Mouse (Mus musculus) embryonic facial prominence, embryonic 14.5 days (tissue): ENCODE measurements at regions not wholly inside any gene's neighbourhood (a gene's known extent, or its start where the extent isn't known, plus 50 kb on each side); places are given as distances from the start of the nearest gene placed in this dataset.

Experiments used
- ATAC-seq: fragments of 200-750 bp; cut with Nextera tagmentation; 2 replicates; pipeline ENCODE4 v1.8.0; 2017; ENCODE audit warnings: low read depth, moderate number of reproducible peaks, moderate TSS enrichment
- DNase-seq: peaks from one replicate; pipeline ENCODE4 v3.0.0-alpha.2; 2015; ENCODE audit warnings: low spot score
- H3K27ac ChIP-seq: fragments of 300-500 bp; sonication (generic); replicated peaks from 2 replicates; pipeline ENCODE4 v1.5.1; 2014; ENCODE audit warnings: low read depth, mild to moderate bottlenecking, low read length, moderate library complexity
- H3K27me3 ChIP-seq: fragments of 300-500 bp; sonication (generic); replicated peaks from 2 replicates; pipeline ENCODE4 v1.6.1; 2014; ENCODE audit warnings: low read length; ENCODE audit not compliant: control insufficient read depth, insufficient read depth
- H3K36me3 ChIP-seq: fragments of 300-500 bp; sonication (generic); 2 replicates; pipeline ENCODE4 v1.6.1; 2014; ENCODE audit warnings: low read length, mixed read lengths; ENCODE audit not compliant: control insufficient read depth, insufficient read depth
- H3K4me1 ChIP-seq: fragments of 300-500 bp; sonication (generic); 2 replicates; pipeline ENCODE4 v1.6.1; 2014; ENCODE audit warnings: antibody characterized with exemption, low read length; ENCODE audit not compliant: control insufficient read depth, insufficient read depth
- H3K4me2 ChIP-seq: fragments of 300-500 bp; sonication (generic); 2 replicates; pipeline ENCODE4 v1.6.1; 2014; ENCODE audit warnings: low read depth, mild to moderate bottlenecking, low read length, moderate library complexity, mixed read lengths
- H3K4me3 ChIP-seq: fragments of 300-500 bp; sonication (generic); 2 replicates; pipeline ENCODE4 v1.5.1; 2014; ENCODE audit warnings: low read depth, mild to moderate bottlenecking, low read length
- H3K9ac ChIP-seq: fragments of 300-500 bp; sonication (generic); 2 replicates; pipeline ENCODE4 v1.6.1; 2014; ENCODE audit warnings: low read depth, mild to moderate bottlenecking, low read length, moderate library complexity, mixed read lengths
- H3K9me3 ChIP-seq: fragments of 300-500 bp; sonication (generic); 2 replicates; pipeline ENCODE4 v1.6.1; 2016; ENCODE audit warnings: low read length; ENCODE audit not compliant: control insufficient read depth
- WGBS: fragments of 180-500 bp; shearing (Covaris S2); extraction: QIAGEN DNeasy Blood & Tissue Kit; methylation state at CpG from one replicate; pipeline ENCODE4 v1.1.7; 2014; 5-methylcytosine and 5-hydroxymethylcytosine counted together

DNA sequence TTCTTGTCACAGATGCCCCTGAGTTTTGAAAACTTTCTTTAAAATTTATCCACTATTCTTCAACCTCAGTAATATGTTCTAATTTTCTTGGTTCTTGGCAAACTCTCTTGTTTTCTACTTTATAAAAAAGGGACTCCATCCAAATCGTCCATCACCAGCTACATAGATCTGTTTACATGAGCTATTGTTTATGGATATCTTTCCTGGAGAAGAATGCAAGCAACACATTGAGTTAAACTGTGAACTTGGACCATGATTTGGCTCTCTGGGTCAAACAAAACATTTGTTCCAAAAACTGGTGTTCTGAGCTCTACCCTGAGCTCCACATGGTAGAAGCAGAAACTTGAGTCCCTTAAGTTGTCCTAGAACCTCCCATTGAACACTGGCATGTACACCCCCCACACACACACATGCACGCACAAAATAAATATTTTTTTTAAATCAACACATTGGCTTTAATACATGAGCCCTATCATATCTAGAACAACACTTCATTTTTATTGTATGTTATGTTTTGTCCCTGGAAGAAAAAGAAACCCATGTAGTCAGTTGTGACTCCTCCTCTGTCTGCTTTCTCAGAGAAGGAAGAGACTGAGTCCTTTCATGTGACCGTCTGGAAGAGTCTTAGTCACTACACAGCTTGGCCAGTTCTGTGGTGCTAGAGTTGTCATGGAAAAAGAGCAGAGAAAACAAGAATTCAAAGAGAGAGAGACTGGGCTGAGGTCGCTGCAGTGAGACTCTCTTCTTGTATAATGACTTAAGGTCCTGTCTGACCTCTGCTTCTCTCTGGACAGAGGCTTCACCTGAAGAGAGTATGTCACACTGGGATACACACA lies 379.4 kb downstream of the Ankrd50 start:
- H3K27ac ChIP-seq: no peak overlapping the region
- no peak overlapping the region for H3K4me3 ChIP-seq
- no peaks in the 10 kb centered on the region for H3K27me3 ChIP-seq
- no peaks in the 10 kb centered on the region for H3K36me3 ChIP-seq
- DNase-seq: no peak
- H3K4me1 ChIP-seq: no peaks in the 10 kb centered on the region
- no peak for ATAC-seq
- WGBS: 80% methylated on average over 4 of the region's 4 CpGs
- no peaks in the 10 kb centered on the region for H3K9me3 ChIP-seq
- H3K4me2 ChIP-seq: no peak overlapping the region
- no peak overlapping the region for H3K9ac ChIP-seq

DNA sequence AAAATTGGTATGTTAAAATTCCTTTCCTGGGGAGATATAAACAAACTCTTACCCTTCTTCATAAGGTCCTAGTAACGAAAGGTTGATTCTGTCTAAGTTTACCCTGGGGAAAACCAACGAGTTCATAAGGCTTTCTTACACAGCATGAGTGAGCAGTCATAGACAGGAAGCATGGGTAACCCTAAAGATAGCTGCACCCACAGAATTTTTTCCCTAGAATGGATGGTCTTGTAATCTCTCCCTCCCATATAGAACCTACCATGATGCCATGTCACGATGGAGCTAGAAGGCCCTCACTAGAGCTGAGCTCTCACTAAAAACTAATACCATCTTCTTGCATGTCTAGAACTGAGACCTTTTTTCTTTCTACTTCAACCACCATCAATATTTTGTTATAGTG lies 380.1 kb upstream of the Gm5148 start:
- no peak overlapping the region for H3K9ac ChIP-seq
- no peak for ATAC-seq
- 84% methylated on average over 3 of the region's 3 CpGs for WGBS
- no peaks in the 10 kb centered on the region for H3K4me1 ChIP-seq
- H3K27ac ChIP-seq: no peak overlapping the region
- H3K4me2 ChIP-seq: no peak overlapping the region
- H3K36me3 ChIP-seq: no peaks in the 10 kb centered on the region
- no peaks in the 10 kb centered on the region for H3K27me3 ChIP-seq
- H3K9me3 ChIP-seq: no peaks in the 10 kb centered on the region
- DNase-seq: no peak
- no peak overlapping the region for H3K4me3 ChIP-seq

DNA sequence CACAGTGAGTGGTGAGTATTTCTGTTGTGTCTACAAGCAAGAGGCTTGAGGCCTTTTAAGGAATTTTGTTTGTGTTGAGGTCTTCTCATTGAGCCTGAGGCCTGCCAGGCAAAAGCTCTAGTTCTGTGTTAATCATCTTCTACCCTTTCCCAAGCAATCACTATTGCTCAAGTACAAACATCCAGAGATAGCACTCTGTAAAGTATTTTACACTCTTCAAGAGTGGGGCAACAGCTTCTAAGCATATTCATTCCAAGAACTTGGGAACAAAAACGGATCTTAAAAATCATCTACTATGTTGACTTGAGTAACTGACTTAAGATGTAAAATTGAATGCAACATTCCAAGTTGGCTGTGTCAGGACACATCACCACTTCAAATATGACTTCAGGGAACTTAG lies 378.7 kb upstream of the Gm5148 start:
- Histone ChIP-seq H3K4me2 (no peak overlapping the region), H3K4me3 (no peak overlapping the region), H3K36me3 (no peaks in the 10 kb centered on the region), H3K27ac (no peak overlapping the region), H3K27me3 (no peaks in the 10 kb centered on the region), H3K4me1 (no peaks in the 10 kb centered on the region), H3K9me3 (no peaks in the 10 kb centered on the region), H3K9ac (no peak overlapping the region)
- WGBS: 85% methylated on average over 1 of the region's 1 CpGs
- ATAC-seq (no peak), DNase-seq (no peak)

DNA sequence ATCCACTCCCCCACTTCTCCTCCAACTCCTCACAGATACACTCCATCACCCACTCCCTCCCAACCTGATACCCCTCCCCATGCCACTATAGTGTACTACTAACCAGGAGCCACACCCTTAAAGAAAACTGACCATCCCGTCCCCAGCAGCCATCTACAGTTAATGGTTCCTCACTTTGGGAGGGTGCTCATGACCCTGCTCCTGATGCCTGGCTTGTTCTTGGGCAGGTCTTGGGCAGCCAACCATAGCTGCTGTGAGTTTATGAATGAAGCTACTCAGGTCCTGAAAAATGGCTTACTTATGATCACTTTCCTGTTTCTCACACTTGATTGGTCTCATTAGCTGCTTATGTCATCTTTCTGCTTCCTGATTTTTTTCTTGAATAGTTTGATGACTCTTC lies 377.9 kb upstream of the Gm5148 start:
- Histone ChIP-seq H3K4me3 (no peak overlapping the region), H3K9ac (no peak overlapping the region), H3K36me3 (no peaks in the 10 kb centered on the region), H3K27me3 (no peaks in the 10 kb centered on the region), H3K9me3 (no peaks in the 10 kb centered on the region), H3K27ac (no peak overlapping the region), H3K4me2 (no peak overlapping the region), H3K4me1 (no peaks in the 10 kb centered on the region)
- DNase-seq: no peak
- 77% methylated on average over 1 of the region's 1 CpGs for WGBS
- no peak for ATAC-seq

DNA sequence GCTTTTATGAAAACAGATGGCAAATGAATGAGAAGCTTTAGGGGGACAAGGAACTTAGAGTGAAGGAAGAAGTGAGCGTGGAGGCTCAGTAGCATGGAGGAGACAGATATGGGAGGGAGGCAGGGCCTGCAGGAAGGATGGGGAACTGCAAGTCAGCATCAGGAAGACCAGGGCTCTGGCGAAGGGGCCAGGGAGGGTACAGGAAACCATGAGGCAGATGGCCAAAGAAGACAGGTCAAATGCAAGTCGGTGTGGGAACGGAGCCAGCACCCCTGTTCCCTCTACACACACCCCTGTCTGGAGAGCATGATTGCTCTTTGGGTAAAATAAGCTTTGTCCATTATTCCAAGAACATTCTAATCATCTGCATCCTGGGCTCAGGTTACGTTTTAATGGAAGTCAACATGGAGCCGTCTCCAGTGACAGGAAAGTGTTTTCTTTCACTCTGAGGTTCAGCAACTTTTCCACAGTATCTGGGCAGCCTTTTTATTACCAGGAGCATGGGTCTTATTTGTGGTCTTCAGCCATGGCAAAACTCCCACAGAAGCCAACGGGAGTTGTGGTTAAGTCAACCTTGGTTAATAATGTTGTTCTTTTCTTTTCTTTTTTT lies 370.2 kb upstream of the Gm5148 start:
- no peaks in the 10 kb centered on the region for H3K4me1 ChIP-seq
- WGBS: 39% methylated on average over 7 of the region's 7 CpGs
- H3K27me3 ChIP-seq: no peaks in the 10 kb centered on the region
- peak; percentile 75 for DNase-seq
- H3K9ac ChIP-seq: no peak overlapping the region
- H3K27ac ChIP-seq: no peak overlapping the region
- ATAC-seq: peak; percentile 70
- no peaks in the 10 kb centered on the region for H3K36me3 ChIP-seq
- no peak overlapping the region for H3K4me2 ChIP-seq
- H3K4me3 ChIP-seq: no peak overlapping the region
- no peaks in the 10 kb centered on the region for H3K9me3 ChIP-seq

- no peaks in the 10 kb centered on the region for H3K27me3 ChIP-seq
- no peak overlapping the region for H3K27ac ChIP-seq
- H3K36me3 ChIP-seq: no peaks in the 10 kb centered on the region
- no peaks in the 10 kb centered on the region for H3K9me3 ChIP-seq
- no peak for ATAC-seq
- no peak overlapping the region for H3K4me3 ChIP-seq
- DNase-seq: peak; percentile 10
- no peak overlapping the region for H3K4me2 ChIP-seq
- WGBS: 64% methylated on average over 6 of the region's 6 CpGs
- no peak overlapping the region for H3K9ac ChIP-seq
- no peaks in the 10 kb centered on the region for H3K4me1 ChIP-seq
Measured at GRCm38 (mm10) chr3:38084548-38084947, 360.3 kb upstream of the Gm5148 start.

DNA sequence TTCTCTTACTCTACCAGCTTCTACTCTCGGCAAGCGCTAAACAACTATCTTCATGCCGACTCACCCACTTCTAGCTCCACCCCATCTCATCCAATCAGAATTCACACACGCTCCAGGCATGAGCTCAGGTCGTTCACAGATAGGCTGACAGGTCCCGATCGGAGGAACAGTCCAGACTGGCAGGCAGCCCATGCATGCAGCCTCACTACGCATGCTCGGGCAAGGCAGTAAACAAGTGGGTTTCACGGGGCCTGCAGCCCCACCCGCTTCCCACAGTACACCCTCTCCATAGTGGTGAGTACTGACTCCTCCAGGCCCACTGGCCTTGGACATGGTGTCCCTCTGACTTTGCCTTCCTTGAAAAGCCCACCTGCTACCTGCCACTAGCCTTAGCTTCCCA lies 358.1 kb upstream of the Gm5148 start:
- no peaks in the 10 kb centered on the region for H3K36me3 ChIP-seq
- 85% methylated on average over 11 of the region's 11 CpGs for WGBS
- no peak overlapping the region for H3K4me2 ChIP-seq
- H3K27me3 ChIP-seq: no peaks in the 10 kb centered on the region
- no peak overlapping the region for H3K27ac ChIP-seq
- no peak overlapping the region for H3K4me3 ChIP-seq
- no peak overlapping the region for H3K9ac ChIP-seq
- DNase-seq: no peak
- no peak for ATAC-seq
- no peaks in the 10 kb centered on the region for H3K9me3 ChIP-seq
- H3K4me1 ChIP-seq: no peaks in the 10 kb centered on the region

- WGBS: 55% methylated on average over 1 of the region's 1 CpGs
- DNase-seq (peak; percentile 73), ATAC-seq (no peak)
- H3K9me3 ChIP-seq: peaks cover 4% of the 10 kb centered on the region
- no peak overlapping the region for H3K4me2 ChIP-seq
- no peak overlapping the region for H3K4me3 ChIP-seq
- no peaks in the 10 kb centered on the region for H3K4me1 ChIP-seq
- no peaks in the 10 kb centered on the region for H3K27me3 ChIP-seq
- H3K9ac ChIP-seq: no peak overlapping the region
- no peak overlapping the region for H3K27ac ChIP-seq
- no peaks in the 10 kb centered on the region for H3K36me3 ChIP-seq
Measured at GRCm38 (mm10) chr3:38076835-38077234, 352.5 kb upstream of the Gm5148 start.

- no peaks in the 10 kb centered on the region for H3K4me1 ChIP-seq
- ATAC-seq: no peak
- H3K27me3 ChIP-seq: no peaks in the 10 kb centered on the region
- H3K9me3 ChIP-seq: peaks cover 4% of the 10 kb centered on the region
- H3K36me3 ChIP-seq: no peaks in the 10 kb centered on the region
- DNase-seq: peak; percentile 34
- 49% methylated on average over 4 of the region's 4 CpGs for WGBS
- no peak overlapping the region for H3K9ac ChIP-seq
- no peak overlapping the region for H3K4me3 ChIP-seq
- H3K4me2 ChIP-seq: no peak overlapping the region
- no peak overlapping the region for H3K27ac ChIP-seq
Measured at GRCm38 (mm10) chr3:38073946-38074345, 349.7 kb upstream of the Gm5148 start.
